Mouse (Mus musculus): ENCODE data around the gene Arf4.

DNA sequence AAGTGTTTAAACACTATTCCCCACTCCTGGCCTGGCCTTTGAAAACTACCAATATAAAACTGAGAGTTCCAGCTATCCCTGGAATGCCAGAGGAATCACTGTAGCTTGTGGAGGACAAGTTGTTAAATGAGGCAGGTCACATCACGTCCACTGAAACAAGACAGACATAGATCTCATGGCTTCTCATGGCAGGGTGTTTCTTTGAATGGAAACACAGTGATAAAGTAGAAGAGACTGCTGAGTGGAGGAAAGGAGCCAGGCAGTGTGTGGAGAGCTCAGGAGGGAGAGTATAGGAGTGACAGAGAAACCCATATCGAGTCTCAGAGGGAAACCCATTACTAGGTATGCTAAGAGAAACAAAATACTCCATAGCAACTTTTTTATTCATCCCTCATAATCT lies 52.9 kb downstream of the Arf4 start:
- no peak for TF ChIP-seq POLR2A (IDR thresholded peaks at IDR 0.05; ENCODE audit: borderline replicate concordance, extremely low read depth, low read depth, low read length)
- TF ChIP-seq CTCF (IDR thresholded peaks at IDR 0.05; ENCODE audit: insufficient read depth, low read length) = no peak
